Mouse (Mus musculus) layer of hippocampus, adult 2 months (tissue): ENCODE measurements around the gene Nlk. TPM values are rescaled to one million over a fixed set of nuclear protein-coding genes. Genes with fewer than 3 reads are reported as not detected.
"Not testable (repeated sequence)": the region's sequence is repeated elsewhere in the genome, so short reads cannot be mapped to it uniquely, and the experiment has no call there.

ENCODE experiments used
- DNase-seq, 2 experiments: peaks; one replicate each; pipeline ENCODE4 v3.0.0; 2022; ENCODE audit warnings: low spot score in 2 of 2
- H3K27ac ChIP-seq: fragments of 200-600 bp; 2 replicates; pipeline ENCODE4 v1.8.1; 2022
- H3K4me3 ChIP-seq: fragments of 200-600 bp; 2 replicates; pipeline ENCODE4 v1.8.1; 2022; ENCODE audit warnings: mild to moderate bottlenecking
- CTCF ChIP-seq: fragments of 200-600 bp; conservative IDR thresholded peaks from 2 replicates; pipeline ENCODE4 v1.8.1; 2022; ENCODE audit warnings: antibody characterized with exemption, mild to moderate bottlenecking, moderate library complexity
- total RNA-seq, 2 experiments: library from RNA; stranded (reverse); gene quantifications; 2 replicates each; pipeline ENCODE4 v1.2.3; 2021

Nlk gene
- total RNA-seq, 2 experiments from 2014 or later = 39.3 to 43.0 TPM

GRCm38 (mm10) chr11:78663916-78664315 lies 33.3 kb downstream of the Nlk start:
- Histone ChIP-seq H3K4me3 (no peak overlapping the region), H3K27ac (no peak overlapping the region)
- DNase-seq = no peak
- no peak for TF ChIP-seq CTCF

DNA sequence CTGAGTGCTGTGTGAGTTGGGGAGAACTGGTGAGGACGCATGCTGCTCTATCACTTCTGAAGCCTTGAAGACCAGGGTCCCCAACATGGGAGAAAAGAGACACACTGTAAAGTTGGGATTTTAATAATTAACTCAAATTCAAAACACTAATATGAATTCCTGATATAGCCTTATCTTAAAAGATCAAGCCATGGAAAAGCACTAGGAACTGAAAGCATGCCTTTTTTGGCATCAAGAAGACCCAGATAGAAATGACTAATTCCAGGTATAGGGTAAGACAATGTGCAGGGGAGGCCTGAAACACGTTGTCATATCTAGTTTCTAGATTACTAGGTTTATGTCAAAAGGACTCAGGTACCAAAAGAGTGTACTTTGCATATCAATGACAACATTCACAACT lies 48.0 kb downstream of the Nlk start:
- no peak for TF ChIP-seq CTCF
- Histone ChIP-seq H3K27ac (no peak overlapping the region), H3K4me3 (no peak overlapping the region)
- no peak for DNase-seq

DNA sequence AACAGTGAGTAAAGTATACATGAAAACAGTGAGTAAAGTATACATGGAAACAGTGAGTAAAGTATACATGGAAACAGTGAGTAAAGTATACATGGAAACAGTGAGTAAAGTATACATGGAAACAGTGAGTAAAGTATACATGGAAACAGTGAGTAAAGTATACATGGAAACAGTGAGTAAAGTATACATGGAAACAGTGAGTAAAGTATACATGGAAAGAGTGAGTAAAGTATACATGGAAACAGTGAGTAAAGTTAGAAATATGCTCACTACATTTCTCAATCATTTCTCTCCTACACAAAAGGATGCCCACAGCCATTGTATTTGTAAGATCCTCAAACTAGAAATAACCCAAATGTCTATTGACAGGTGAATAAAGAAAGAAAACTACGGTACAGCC lies 48.8 kb downstream of the Nlk start:
- not testable (repeated sequence) for DNase-seq, H3K27ac ChIP-seq, H3K4me3 ChIP-seq

DNA sequence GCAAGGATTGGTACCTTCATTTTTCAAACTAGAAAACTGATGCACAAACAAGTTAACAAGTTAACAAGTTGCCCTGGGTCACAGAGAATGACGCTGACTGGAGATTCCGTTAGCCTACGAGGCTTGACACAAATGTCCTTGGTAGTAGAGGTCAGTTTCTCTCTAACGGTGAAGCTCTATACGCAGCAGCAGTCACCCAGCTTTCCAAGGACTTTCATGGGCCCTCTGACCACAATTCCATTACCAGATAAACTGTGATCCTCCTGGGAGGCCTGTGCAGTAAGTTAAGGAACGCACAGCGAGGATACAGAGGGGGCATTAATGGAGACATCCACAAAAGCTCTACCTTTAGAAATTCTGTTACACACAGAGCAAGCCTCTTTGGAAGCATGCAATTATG lies 53.4 kb downstream of the Nlk start:
- H3K4me3 ChIP-seq = no peak overlapping the region
- no peak overlapping the region for H3K27ac ChIP-seq
- DNase-seq = no peak
- no peak for TF ChIP-seq CTCF

- DNase-seq = no peak
- no peak overlapping the region for H3K27ac ChIP-seq
Measured at GRCm38 (mm10) chr11:78642151-78642550, 55.0 kb downstream of the Nlk start.

GRCm38 (mm10) chr11:78641088-78641487 lies 56.1 kb downstream of the Nlk start:
- no peak overlapping the region for H3K4me3 ChIP-seq
- TF ChIP-seq CTCF = no peak
- H3K27ac ChIP-seq = no peak overlapping the region
- DNase-seq = peak in 1 of 2 experiments; percentile 9

More at GRCm38 (mm10) chr11:78642151-78642550, 55.0 kb downstream of the Nlk start:
- no peak overlapping the region for H3K4me3 ChIP-seq
- no peak for TF ChIP-seq CTCF

DNA sequence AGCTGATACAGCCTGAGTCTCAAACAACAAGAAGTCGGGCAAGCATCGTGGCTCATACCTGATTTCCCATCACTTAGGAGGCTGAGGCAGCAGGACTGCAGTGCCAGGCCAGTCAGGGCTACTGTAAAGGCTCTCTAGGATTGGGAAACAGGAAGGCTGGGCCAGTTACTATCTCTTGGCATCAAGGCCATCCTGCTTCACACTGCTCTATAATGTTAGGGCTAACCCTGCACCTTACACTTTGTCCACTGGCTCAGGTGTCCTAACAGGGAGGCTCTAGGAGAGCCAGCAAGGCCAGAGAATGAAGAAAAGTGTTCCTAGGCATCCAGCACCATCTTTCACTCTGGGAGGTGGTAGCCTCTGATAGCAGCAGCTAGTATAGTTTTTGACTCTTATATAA lies 64.4 kb downstream of the Nlk start:
- no peak for TF ChIP-seq CTCF
- no peak overlapping the region for H3K27ac ChIP-seq
- H3K4me3 ChIP-seq = no peak overlapping the region
- no peak for DNase-seq

GRCm38 (mm10) chr11:78628871-78629270 lies 68.3 kb downstream of the Nlk start:
- no peak for DNase-seq
- no peak overlapping the region for H3K4me3 ChIP-seq
- TF ChIP-seq CTCF = no peak
- H3K27ac ChIP-seq = no peak overlapping the region

GRCm38 (mm10) chr11:78624377-78624776 lies 72.8 kb downstream of the Nlk start:
- TF ChIP-seq CTCF = no peak
- H3K27ac ChIP-seq = no peak overlapping the region

GRCm38 (mm10) chr11:78621926-78622325 lies 75.2 kb downstream of the Nlk start:
- no peak for DNase-seq
- no peak for TF ChIP-seq CTCF
- H3K27ac ChIP-seq = no peak overlapping the region
- no peak overlapping the region for H3K4me3 ChIP-seq

More at GRCm38 (mm10) chr11:78624377-78624776, 72.8 kb downstream of the Nlk start:
- no peak for DNase-seq
- no peak overlapping the region for H3K4me3 ChIP-seq

- no peak overlapping the region for H3K4me3 ChIP-seq
- no peak for TF ChIP-seq CTCF
Measured at GRCm38 (mm10) chr11:78620179-78620578, 77.0 kb downstream of the Nlk start.

GRCm38 (mm10) chr11:78611273-78611672 lies 85.9 kb downstream of the Nlk start:
- H3K27ac ChIP-seq = no peak overlapping the region
- TF ChIP-seq CTCF = no peak
- no peak for DNase-seq

More at GRCm38 (mm10) chr11:78620179-78620578, 77.0 kb downstream of the Nlk start:
- no peak for DNase-seq
- no peak overlapping the region for H3K27ac ChIP-seq

GRCm38 (mm10) chr11:78609657-78610056 lies 87.5 kb downstream of the Nlk start:
- Histone ChIP-seq H3K27ac (no peak overlapping the region), H3K4me3 (no peak overlapping the region)
- no peak for DNase-seq
- TF ChIP-seq CTCF = no peak

More at GRCm38 (mm10) chr11:78611273-78611672, 85.9 kb downstream of the Nlk start:
- no peak overlapping the region for H3K4me3 ChIP-seq

DNA sequence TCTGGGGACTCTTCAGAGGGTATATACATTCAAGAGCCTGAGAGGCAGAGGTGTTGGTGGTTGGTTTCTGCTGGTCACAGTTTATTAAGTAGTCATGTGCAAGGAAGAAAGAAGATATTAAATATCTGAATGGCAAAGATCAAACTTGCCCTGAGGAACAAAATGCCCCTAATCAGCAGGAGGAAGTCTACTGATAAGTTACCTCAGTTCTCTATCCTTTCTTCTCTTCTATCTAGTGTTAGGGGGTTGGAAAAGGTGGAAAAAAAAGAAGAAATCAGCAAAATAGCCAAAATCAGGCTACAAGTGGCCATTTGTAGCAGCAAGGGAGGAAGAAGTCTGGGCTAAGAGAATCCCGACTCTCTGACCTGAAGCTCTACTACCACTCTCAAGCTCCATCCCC lies 92.3 kb downstream of the Nlk start:
- DNase-seq = no peak
- H3K27ac ChIP-seq = no peak overlapping the region
- TF ChIP-seq CTCF = no peak
- no peak overlapping the region for H3K4me3 ChIP-seq

GRCm38 (mm10) chr11:78602781-78603180 lies 94.4 kb downstream of the Nlk start:
- Histone ChIP-seq H3K4me3 (no peak overlapping the region), H3K27ac (no peak overlapping the region)
- no peak for TF ChIP-seq CTCF
- no peak for DNase-seq
